Mouse (Mus musculus): ENCODE measurements at regions not wholly inside any gene's neighbourhood (a gene's known extent, or its start where the extent isn't known, plus 50 kb on each side); places are given as distances from the start of the nearest gene placed in this dataset.

GRCm38 (mm10) chr4:9034280-9034679 is 795.4 kb upstream of the Car8 start:
- no peak for DNase-seq (ENCODE audit: low read depth, low spot score)

DNA sequence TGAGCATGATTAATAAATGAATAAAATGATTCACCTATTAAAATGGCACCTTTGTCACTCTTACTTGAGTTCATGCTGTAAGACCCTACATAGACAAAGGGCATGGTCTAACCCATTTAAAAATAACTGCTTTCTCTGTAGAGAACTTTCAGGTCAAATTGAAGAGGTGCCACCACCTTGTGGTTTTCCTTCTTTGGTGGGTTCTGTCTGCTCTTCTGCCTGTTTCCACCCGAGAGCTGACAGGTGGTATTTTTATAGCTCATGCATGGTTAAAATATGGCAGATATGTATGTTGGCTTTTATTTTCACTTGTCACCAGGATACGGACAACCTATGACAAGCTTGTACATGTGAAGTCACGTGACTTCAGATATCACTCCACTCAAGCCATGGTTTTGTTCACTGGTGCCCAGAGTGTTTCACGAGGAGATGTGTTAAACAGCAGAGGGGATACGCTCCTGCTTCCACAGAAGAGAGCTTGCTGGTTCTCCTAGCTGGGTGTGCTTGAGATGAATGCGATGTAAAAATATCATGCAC is 794.3 kb upstream of the Car8 start:
- no peak for DNase-seq (ENCODE audit: low read depth, low spot score)

GRCm38 (mm10) chr4:9031634-9032033 is 792.8 kb upstream of the Car8 start:
- DNase-seq (ENCODE audit: low read depth, low spot score): no peak

DNA sequence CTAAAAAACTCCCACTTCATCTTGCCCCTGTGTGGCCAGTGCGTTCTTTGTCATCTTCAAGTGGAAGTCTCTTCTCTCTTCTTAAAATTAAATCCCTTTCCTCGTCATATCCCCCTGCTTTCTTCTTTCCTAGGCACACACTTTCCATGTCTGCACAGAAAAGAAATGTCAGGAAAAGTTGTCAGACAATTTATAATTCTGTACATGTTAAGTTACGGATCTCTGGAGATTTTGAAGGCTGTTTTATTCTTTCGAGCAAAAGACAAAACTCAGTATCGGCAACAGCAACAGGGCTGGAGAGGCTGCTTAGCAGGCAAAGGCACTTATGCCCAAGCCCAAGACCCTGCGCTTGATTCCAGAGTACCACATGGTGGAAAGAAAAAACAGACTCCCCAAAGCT is 790.1 kb upstream of the Car8 start:
- DNase-seq (ENCODE audit: low read depth, low spot score): no peak

DNA sequence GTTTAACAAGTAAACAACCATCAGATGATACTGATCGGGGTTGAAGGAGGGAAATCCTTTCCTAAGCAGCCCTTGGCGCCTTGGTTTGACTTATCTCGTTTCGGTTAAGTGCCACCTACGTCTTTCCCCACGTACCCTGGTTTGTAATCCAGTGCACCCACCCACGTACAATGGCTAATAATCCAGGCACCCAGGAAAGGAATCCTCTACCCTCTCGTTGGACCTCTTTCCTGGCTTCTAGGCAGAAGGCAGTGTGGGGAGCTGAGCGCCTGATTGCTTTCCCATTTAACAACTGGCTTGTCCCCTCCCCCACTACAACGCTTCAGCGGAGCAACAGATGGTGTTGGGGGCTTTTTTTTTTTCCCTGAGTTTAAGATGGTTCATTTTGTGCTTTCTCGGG is 789.6 kb upstream of the Car8 start:
- no peak for DNase-seq (ENCODE audit: low read depth, low spot score)

DNA sequence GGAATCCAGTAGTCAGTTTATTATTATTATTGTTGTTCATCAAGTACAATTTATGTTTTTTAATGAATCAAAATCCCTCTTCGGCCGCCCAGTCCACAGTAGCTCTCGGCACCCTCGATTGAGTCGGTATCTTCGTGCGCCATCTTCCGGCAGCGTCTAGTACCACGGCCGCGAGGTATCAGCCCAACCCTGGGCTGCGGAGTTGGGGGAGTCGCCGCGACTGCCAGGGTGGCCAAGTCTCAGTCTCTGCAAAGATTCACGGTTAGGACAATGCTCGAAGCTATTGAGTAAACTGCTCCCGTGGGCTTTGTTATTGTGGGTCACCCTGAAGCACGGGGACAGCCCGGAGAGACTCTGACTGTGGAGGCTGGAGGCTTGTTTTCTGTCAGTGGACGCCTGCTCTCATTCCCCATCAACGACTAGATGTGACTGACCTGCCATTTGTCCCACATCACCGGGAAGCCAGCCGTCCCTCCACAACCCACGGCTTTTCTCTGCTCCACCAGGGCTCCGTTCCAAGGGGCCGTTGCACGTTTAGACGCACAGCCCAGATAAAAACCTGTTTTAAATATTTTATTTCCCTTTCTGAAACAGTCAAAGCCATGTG is 789.1 kb upstream of the Car8 start:
- no peak for DNase-seq (ENCODE audit: low read depth, low spot score)

- DNase-seq (ENCODE audit: low read depth, low spot score): no peak
These were observed 788.5 kb upstream of the Car8 start for GRCm38 (mm10) chr4:9027383-9027782.

DNA sequence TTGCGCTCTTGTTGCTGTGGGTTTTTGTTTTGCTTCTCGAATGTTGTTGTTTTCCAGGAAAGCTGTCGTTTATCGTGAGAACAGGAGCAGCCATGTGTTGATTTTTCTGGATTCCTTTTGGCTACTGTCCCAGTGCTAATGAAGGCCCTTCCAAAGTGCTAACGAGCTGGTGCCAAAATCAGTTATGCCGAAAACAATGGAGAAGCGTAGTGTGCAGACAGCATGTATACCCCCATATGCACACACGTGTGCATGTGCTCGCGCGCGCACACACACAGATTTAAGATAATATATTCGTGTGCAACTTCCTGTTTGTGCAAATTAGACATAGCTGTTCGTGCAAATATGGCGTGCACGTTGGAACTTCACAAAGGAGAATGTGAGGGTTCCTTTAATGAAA is 788.0 kb upstream of the Car8 start:
- DNase-seq (ENCODE audit: low read depth, low spot score): no peak

DNA sequence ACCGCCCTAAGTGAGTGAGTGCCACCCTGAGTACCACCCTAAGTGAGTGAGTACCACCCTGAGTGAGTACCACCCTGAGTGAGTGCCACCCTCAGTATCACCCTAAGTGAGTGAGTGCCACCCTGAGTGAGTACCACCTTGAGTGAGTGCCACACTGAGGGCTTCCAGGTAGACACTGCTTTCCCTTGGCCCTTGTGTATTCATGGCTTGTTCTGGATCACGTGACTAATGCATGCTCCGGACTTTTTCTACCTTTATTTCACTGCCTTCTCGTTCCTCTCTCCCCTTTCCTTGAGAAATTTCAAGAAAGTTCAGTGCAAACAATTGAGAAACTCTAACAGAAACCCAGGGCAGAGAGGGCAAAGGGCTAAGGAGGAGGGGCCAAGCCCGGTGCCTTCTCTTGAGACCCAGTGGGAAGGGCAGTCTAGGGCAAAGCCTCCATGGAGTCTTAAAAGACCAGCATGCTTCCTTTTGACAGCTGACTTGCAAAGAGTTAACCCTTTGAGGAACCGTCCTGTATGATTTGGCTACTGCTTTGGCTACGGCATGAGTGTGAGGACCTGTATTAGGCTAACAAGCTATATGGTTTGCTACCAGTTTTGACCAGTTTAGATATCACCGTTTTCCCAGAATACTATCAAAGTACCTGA is 787.1 kb upstream of the Car8 start:
- no peak for DNase-seq (ENCODE audit: low read depth, low spot score)

- DNase-seq (ENCODE audit: low read depth, low spot score): no peak
These were observed 785.5 kb upstream of the Car8 start for GRCm38 (mm10) chr4:9024216-9024925.

- no peak for DNase-seq (ENCODE audit: low read depth, low spot score)
These were observed 780.6 kb upstream of the Car8 start for GRCm38 (mm10) chr4:9019241-9020110.

DNA sequence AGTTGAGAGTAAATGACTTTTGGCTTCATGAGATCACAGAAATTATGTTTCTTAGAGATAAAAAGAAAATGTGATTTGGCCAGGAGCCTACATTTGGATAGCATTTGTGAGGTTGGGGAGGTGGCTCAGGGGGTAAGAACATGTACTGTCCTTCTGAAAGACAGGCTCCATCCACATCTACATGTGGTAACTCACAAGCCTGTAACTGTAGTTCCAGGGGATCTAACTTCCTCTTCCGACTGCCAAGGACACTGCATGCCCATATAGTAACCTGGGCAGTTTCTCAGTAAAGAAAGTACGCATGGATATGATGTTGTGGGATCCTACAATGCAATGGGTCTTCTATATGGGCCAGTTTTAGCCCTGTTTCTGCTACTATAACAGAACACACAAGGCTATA is 779.4 kb upstream of the Car8 start:
- no peak for DNase-seq (ENCODE audit: low read depth, low spot score)

DNA sequence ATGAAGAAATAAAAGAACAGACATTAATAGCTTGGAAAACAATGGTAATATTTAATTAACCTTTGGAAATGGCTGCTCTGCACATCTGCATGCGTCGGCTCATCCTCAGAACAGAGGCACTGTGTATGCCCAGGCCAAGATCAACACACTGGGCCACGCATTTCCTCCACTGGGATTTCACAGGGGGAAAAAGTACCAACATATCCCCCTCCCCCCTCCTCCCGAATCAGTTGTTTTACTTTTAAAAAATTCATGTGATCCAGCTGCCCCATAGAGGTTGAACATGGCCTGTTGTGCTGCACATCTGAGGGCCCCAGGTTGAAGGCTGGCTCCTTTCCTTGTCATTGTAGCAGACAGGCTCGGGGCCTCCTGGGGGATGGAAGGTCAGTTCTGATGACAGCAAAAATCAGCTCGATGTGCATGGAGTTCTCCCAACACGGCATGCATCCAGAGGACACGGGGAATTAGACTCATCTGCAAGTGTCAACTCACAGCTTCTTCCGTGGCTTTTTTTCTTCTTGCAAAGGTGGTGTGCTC is 777.7 kb upstream of the Car8 start:
- no peak for DNase-seq (ENCODE audit: low read depth, low spot score)

DNA sequence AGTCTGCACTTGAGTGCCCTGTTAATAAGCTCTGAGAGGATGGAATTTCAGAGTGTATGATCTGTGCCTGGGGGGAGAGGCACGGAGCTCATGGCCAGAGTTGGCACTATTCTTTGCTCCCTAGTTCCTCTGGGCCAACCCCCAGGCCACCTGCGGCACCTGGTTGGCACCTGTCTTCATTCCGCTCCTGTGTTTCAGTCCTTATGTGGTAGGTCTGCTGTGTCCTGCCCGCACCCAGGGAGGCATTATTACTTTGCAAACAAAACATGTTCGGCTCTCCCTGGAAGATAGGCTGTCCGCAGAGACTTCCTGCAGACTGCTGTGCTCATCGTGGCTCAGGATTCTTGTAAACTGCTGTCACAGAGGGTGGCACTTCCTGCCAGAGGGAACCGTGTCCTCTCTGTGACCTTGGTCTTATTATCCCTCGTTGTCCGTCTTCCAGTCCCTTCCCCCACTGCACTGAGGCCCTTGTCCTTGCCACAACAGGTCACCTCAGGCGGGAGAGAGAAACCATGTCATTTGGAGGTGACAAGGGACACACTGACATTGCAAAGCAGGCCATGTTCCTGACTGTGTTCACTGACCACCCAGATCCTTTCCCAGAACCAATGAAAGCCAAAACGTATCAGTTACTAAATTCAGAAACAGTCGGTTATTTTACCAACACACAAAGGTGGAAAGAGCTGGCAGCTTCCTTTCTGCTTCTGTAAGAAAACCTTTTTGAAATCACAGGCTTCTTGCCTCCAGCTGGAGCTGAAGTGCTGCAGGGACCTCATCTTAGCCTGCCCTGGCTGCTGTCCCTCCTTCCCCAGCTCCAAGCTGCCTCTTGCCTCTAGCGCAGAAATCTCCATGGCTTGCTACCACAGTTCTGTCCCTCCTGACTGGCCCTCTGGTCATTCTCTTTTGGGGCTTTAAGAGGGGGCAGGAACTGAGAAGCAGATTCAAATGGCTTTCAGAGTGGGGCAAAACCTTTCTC is 777.0 kb upstream of the Car8 start:
- no peak for DNase-seq (ENCODE audit: low read depth, low spot score)

DNA sequence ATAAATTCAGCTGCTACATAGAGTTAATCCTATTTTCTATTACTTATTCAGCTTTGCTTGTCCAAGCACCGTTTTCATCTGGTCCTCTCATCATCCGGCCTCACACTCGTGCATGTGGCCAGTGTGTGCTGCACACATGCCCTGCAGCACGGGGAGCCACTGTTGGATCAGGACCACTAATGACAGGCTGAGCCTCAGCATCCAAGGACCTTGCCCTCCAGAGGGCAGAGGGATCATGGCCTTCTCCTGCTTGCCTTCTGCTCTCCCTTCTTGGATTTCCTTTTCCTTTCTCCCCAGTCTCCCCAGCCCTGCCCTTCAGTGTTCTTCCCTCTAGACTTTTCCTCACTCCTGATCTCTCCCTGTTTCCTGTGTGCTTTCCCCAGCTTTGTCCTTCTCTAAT is 776.1 kb upstream of the Car8 start:
- DNase-seq (ENCODE audit: low read depth, low spot score): no peak

DNA sequence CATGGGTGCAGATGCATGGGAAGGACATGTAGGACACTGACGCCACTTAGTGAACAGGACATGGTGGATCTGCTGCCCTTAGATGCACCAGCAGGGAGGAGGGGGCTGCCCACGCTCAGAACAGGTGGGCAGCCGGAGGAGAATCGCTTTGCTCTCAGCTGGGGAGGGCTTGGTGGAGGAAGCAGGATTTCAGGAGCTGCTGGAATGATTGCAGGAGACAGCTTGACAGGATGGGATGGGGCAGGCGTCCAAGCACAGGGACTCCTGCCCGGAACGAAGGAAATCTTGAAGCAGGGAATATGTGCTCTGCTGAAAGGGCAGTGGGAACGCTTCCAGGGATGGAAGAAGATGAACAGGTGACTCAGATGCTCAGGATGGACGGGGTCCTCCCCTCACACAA is 773.9 kb upstream of the Car8 start:
- DNase-seq (ENCODE audit: low read depth, low spot score): no peak

DNA sequence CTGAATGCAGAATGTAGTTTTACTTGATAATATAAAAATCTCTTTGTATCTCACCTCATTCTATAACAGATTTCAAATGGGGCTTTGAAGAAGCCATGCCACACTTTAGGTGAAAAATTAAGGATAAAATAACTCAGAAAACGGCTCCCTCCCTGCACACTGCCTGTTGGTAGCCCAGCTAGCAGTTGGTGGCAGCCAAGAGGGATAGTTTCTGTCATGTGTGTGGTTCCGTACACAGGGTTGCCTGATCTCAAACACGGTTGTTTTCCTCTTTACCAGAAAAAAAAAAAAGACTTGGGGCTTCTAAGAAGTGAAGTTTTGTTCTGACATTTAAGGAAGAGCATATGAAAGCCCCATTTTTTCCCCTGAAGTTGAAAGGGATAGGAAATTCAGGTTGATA is 773.1 kb upstream of the Car8 start:
- no peak for DNase-seq (ENCODE audit: low read depth, low spot score)

DNA sequence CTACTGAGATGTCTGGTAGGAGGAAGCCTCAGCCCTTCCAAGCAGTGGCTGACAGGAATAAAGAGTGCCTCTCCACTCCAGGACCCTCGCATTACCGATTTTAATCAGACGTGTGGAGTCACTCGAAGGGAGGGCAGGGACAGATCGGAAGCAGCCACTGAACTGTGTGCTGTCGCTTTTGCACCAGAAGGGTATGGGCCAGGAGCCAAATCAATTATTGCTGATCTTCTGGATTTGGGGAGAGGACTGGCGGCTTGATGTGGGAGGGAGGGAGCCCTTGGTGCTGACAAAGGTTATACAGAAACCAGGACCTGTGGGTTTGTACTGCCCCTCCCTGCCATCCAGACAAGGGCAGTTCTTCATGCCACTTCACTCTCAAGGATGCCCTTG is 772.3 kb upstream of the Car8 start:
- DNase-seq (ENCODE audit: low read depth, low spot score): no peak

DNA sequence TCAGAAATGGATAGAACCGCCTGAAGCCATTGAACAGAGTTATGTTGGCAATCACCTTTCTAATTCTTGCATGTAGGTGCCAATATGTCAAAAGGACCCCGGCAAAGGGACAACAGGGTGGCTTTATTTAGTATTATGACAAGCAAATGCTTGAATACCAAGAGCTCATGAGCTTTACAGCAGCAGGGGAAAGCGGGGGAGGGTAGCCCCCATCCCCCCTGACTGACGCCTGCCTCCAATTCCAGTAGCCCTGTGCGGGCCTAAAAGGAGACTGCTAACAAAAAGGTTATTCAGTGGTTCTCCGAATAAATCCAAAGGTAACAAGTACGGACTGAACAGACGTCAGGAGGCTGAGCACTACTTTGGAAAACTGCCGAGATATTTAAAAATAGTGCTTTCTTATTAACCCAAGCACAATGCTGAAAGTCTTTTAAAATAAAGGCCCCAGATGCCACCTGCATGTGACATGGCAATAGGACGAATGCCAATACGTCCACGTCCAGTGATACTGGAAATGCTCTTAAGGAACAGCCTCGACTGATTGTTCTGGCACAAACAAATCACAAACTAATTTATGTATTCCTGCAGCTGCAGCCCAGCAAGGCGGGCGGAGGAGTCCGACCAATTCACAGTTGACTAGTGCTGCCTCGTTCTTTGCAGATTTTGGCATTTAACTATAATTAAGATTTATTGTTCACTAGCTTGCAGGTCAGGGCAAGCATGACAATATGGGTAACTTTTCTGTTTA is 771.7 kb upstream of the Car8 start:
- no peak for DNase-seq (ENCODE audit: low read depth, low spot score)

GRCm38 (mm10) chr4:9009656-9010055 is 770.8 kb upstream of the Car8 start:
- no peak for DNase-seq (ENCODE audit: low read depth, low spot score)
